Mouse (Mus musculus) heart, adult 18-20 months (tissue): Measurements from ENCODE around the gene Coro2a. TPM values are rescaled to one million over a fixed set of nuclear protein-coding genes. Genes with fewer than 3 reads are reported as not detected.

Experiments used
- DNase-seq, 2 experiments: peaks; one replicate each; pipeline ENCODE4 v3.0.0; 2021 to 2022; ENCODE audit warnings: mixed read lengths in 1 of 2
- total RNA-seq, 2 experiments: library from RNA; stranded (reverse); gene quantifications; 2 replicates each; pipeline ENCODE4 v1.2.3; 2021

Gene Coro2a
- total RNA-seq, 2 experiments from 2014 or later, result 0.32 to 1.0 TPM

GRCm38 (mm10) chr4:46558672-46559667 lies 43.0 kb downstream of the Coro2a start:
- no peak for DNase-seq

- DNase-seq, result no peak
Observed at GRCm38 (mm10) chr4:46556933-46557332, 45.1 kb downstream of the Coro2a start.

- no peak for DNase-seq
Observed at GRCm38 (mm10) chr4:46555762-46556161, 46.2 kb downstream of the Coro2a start.

GRCm38 (mm10) chr4:46554295-46555069 lies 47.5 kb downstream of the Coro2a start:
- DNase-seq, result peak; percentile 30 to 59

GRCm38 (mm10) chr4:46553864-46554263 lies 48.1 kb downstream of the Coro2a start:
- peak; percentile 18 to 37 for DNase-seq

- no peak for DNase-seq
Observed at GRCm38 (mm10) chr4:46550406-46550805, 51.6 kb downstream of the Coro2a start.

- no peak for DNase-seq
Observed at GRCm38 (mm10) chr4:46549979-46550378, 52.0 kb downstream of the Coro2a start.

GRCm38 (mm10) chr4:46546709-46547108 lies 55.3 kb downstream of the Coro2a start:
- DNase-seq, result no peak

- no peak for DNase-seq
Observed at GRCm38 (mm10) chr4:46545498-46545897, 56.5 kb downstream of the Coro2a start.

- DNase-seq, result no peak
Observed at GRCm38 (mm10) chr4:46544313-46544712, 57.7 kb downstream of the Coro2a start.

GRCm38 (mm10) chr4:46543366-46544050 lies 58.5 kb downstream of the Coro2a start:
- no peak for DNase-seq

GRCm38 (mm10) chr4:46541707-46542106 lies 60.3 kb downstream of the Coro2a start:
- DNase-seq, result no peak

GRCm38 (mm10) chr4:46539167-46539566 lies 62.8 kb downstream of the Coro2a start:
- DNase-seq, result no peak

- DNase-seq, result peak; percentile 47 to 51
Observed at GRCm38 (mm10) chr4:46535840-46536361, 66.1 kb downstream of the Coro2a start, which contains the start of gene Trim14. Gene Trim14 (minus strand): TSS chr4:46536141.

- peak; percentile 33 to 48 for DNase-seq
Observed at GRCm38 (mm10) chr4:46535094-46535830, 66.7 kb downstream of the Coro2a start.

- DNase-seq, result peak in 1 of 2 experiments; percentile 55
Observed at GRCm38 (mm10) chr4:46533934-46534720, 67.9 kb downstream of the Coro2a start.

GRCm38 (mm10) chr4:46532926-46533325 lies 69.1 kb downstream of the Coro2a start:
- no peak for DNase-seq

GRCm38 (mm10) chr4:46532511-46532910 lies 69.5 kb downstream of the Coro2a start:
- no peak for DNase-seq

- no peak for DNase-seq
Observed at GRCm38 (mm10) chr4:46529722-46530121, 72.3 kb downstream of the Coro2a start.

GRCm38 (mm10) chr4:46527558-46527926 lies 74.5 kb downstream of the Coro2a start:
- peak in 1 of 2 experiments; percentile 25 for DNase-seq
